Mouse (Mus musculus): ENCODE measurements around the gene Akr1b7. TPM values are rescaled to one million over a fixed set of nuclear protein-coding genes. Genes with fewer than 3 reads are reported as not detected.
"Not testable (repeated sequence)": the region's sequence is repeated elsewhere in the genome, so short reads cannot be mapped to it uniquely, and the experiment has no call there.

The Akr1b7 gene
- polyA plus RNA-seq, 1 experiment from 2014 or later, result not detected

GRCm38 (mm10) chr6:34407403-34407802 lies 4.7 kb upstream of the Akr1b7 start:
- H3K27ac ChIP-seq (ENCODE audit: low read depth, low read length), result no peak overlapping the region
- WGBS, result 85% methylated on average over 10 of the region's 10 CpGs
- ATAC-seq (ENCODE audit: insufficient read depth, low FRiP score, low TSS enrichment), result no peak
- H3K27me3 ChIP-seq (ENCODE audit: control insufficient read depth, insufficient read depth, low read length), result no peaks in the 10 kb centered on the region
- H3K4me3 ChIP-seq (ENCODE audit: low read depth, low read length), result no peak overlapping the region
- H3K9ac ChIP-seq (ENCODE audit: low read length), result no peak overlapping the region
- DNase-seq (ENCODE audit: low spot score), result no peak
- no peak overlapping the region for H3K4me2 ChIP-seq (ENCODE audit: low read depth)
- H3K36me3 ChIP-seq (ENCODE audit: control insufficient read depth, insufficient read depth, low read length), result no peaks in the 10 kb centered on the region
- H3K4me1 ChIP-seq (ENCODE audit: control insufficient read depth, insufficient read depth, low read length), result no peaks in the 10 kb centered on the region
- H3K9me3 ChIP-seq (ENCODE audit: control insufficient read depth, low read length), result no peaks in the 10 kb centered on the region

GRCm38 (mm10) chr6:34412688-34413087 lies 554 bp downstream of the Akr1b7 start:
- no peak for ATAC-seq (ENCODE audit: insufficient read depth, low FRiP score, low TSS enrichment)
- Histone ChIP-seq H3K4me1 (ENCODE audit: control insufficient read depth, insufficient read depth, low read length) (no peaks in the 10 kb centered on the region), H3K9me3 (ENCODE audit: control insufficient read depth, low read length) (no peaks in the 10 kb centered on the region), H3K9ac (ENCODE audit: low read length) (no peak overlapping the region), H3K4me2 (ENCODE audit: low read depth) (no peak overlapping the region), H3K4me3 (ENCODE audit: low read depth, low read length) (no peak overlapping the region), H3K27me3 (ENCODE audit: control insufficient read depth, insufficient read depth, low read length) (no peaks in the 10 kb centered on the region), H3K27ac (ENCODE audit: low read depth, low read length) (no peak overlapping the region), H3K36me3 (ENCODE audit: control insufficient read depth, insufficient read depth, low read length) (no peaks in the 10 kb centered on the region)
- DNase-seq (ENCODE audit: low spot score), result no peak
- 73% methylated on average over 1 of the region's 1 CpGs for WGBS

DNA sequence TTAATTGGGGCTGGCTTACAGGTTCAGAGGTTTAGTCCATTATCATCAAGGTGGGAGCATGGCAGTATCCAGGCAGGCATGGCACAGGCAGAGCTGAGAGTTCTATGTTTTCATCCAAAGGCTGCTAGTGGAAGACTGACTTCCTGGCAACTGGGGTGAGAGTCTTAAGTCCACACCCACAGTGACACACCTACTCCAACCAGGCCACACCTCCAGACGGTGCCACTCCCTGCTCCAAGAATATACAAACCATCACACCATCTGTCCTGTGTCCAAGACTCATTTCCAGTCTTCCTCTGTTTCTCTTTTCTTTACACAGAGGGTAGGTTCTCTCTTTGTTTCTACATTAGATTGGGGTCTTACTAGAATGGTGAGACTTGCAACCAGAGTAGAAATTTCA lies 1.3 kb downstream of the Akr1b7 start:
- not testable (repeated sequence) for H3K4me1 ChIP-seq (ENCODE audit: control insufficient read depth, insufficient read depth, low read length); H3K9ac ChIP-seq (ENCODE audit: low read length); H3K4me2 ChIP-seq (ENCODE audit: low read depth); ATAC-seq (ENCODE audit: insufficient read depth, low FRiP score, low TSS enrichment); H3K36me3 ChIP-seq (ENCODE audit: control insufficient read depth, insufficient read depth, low read length); H3K27me3 ChIP-seq (ENCODE audit: control insufficient read depth, insufficient read depth, low read length); DNase-seq (ENCODE audit: low spot score); H3K4me3 ChIP-seq (ENCODE audit: low read depth, low read length); H3K27ac ChIP-seq (ENCODE audit: low read depth, low read length); H3K9me3 ChIP-seq (ENCODE audit: control insufficient read depth, low read length)
- 70% methylated on average over 1 of the region's 1 CpGs for WGBS

GRCm38 (mm10) chr6:34416521-34416920 lies 4.4 kb downstream of the Akr1b7 start:
- Histone ChIP-seq H3K4me1 (ENCODE audit: control insufficient read depth, insufficient read depth, low read length) (no peaks in the 10 kb centered on the region), H3K36me3 (ENCODE audit: control insufficient read depth, insufficient read depth, low read length) (no peaks in the 10 kb centered on the region), H3K9ac (ENCODE audit: low read length) (no peak overlapping the region), H3K9me3 (ENCODE audit: control insufficient read depth, low read length) (no peaks in the 10 kb centered on the region), H3K4me2 (ENCODE audit: low read depth) (no peak overlapping the region), H3K4me3 (ENCODE audit: low read depth, low read length) (no peak overlapping the region), H3K27ac (ENCODE audit: low read depth, low read length) (no peak overlapping the region), H3K27me3 (ENCODE audit: control insufficient read depth, insufficient read depth, low read length) (no peaks in the 10 kb centered on the region)
- ATAC-seq (ENCODE audit: insufficient read depth, low FRiP score, low TSS enrichment), result no peak
- no peak for DNase-seq (ENCODE audit: low spot score)
- WGBS, result 96% methylated on average over 2 of the region's 2 CpGs

GRCm38 (mm10) chr6:34419071-34419470 lies 6.9 kb downstream of the Akr1b7 start:
- no peak for ATAC-seq (ENCODE audit: insufficient read depth, low FRiP score, low TSS enrichment)
- no peaks in the 10 kb centered on the region for H3K36me3 ChIP-seq (ENCODE audit: control insufficient read depth, insufficient read depth, low read length)

GRCm38 (mm10) chr6:34439006-34439405 lies 26.9 kb downstream of the Akr1b7 start:
- Histone ChIP-seq H3K4me3 (ENCODE audit: low read depth, low read length) (no peak overlapping the region), H3K27me3 (ENCODE audit: control insufficient read depth, insufficient read depth, low read length) (no peaks in the 10 kb centered on the region), H3K27ac (ENCODE audit: low read depth, low read length) (no peak overlapping the region), H3K36me3 (ENCODE audit: control insufficient read depth, insufficient read depth, low read length) (no peaks in the 10 kb centered on the region), H3K4me2 (ENCODE audit: low read depth) (no peak overlapping the region), H3K4me1 (ENCODE audit: control insufficient read depth, insufficient read depth, low read length) (no peaks in the 10 kb centered on the region), H3K9ac (ENCODE audit: low read length) (no peak overlapping the region), H3K9me3 (ENCODE audit: control insufficient read depth, low read length) (no peaks in the 10 kb centered on the region)
- ATAC-seq (ENCODE audit: insufficient read depth, low FRiP score, low TSS enrichment), result no peak
- WGBS, result 81% methylated on average over 2 of the region's 2 CpGs
- no peak for DNase-seq (ENCODE audit: low spot score)

More at GRCm38 (mm10) chr6:34419071-34419470, 6.9 kb downstream of the Akr1b7 start:
- H3K4me2 ChIP-seq (ENCODE audit: low read depth), result no peak overlapping the region
- DNase-seq (ENCODE audit: low spot score), result no peak
- no peaks in the 10 kb centered on the region for H3K4me1 ChIP-seq (ENCODE audit: control insufficient read depth, insufficient read depth, low read length)
- H3K27ac ChIP-seq (ENCODE audit: low read depth, low read length), result no peak overlapping the region
- no peaks in the 10 kb centered on the region for H3K27me3 ChIP-seq (ENCODE audit: control insufficient read depth, insufficient read depth, low read length)
- no peaks in the 10 kb centered on the region for H3K9me3 ChIP-seq (ENCODE audit: control insufficient read depth, low read length)
- H3K4me3 ChIP-seq (ENCODE audit: low read depth, low read length), result no peak overlapping the region
- H3K9ac ChIP-seq (ENCODE audit: low read length), result no peak overlapping the region

DNA sequence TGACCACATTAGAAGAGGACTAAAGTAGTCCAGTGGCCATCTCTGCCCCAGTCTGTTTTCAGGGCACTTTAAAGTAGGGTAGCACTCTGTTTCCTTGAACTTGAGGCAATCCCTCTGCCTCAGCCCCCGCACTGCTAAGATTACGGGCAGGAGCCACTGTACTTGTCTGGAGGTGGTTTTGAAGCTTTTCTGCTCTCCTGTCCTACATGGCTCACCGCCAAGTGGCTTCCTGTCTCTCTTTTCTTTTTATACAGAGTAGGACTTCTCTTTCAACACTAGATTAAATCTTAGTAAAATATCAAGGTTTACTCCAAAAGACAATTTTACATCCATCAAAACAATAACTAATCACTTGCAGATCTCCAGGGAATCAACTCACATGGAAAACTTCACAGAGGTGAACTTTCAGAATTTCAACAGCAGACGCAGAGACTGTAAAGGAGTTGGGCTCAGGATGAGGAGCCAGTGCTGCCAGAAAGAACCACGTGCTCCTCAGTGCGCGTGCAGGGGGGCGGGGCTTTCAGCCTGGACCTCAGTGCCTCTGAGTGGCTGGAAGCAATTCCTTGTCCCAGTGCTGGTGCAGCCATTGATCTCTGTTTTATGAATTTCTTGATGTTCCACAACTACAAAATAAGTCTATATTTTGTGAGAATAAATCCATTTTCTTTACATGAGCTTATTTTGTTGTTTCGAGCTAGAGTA lies 29.6 kb downstream of the Akr1b7 start:
- no peaks in the 10 kb centered on the region for H3K9me3 ChIP-seq (ENCODE audit: control insufficient read depth, low read length)
- ATAC-seq (ENCODE audit: insufficient read depth, low FRiP score, low TSS enrichment) (no peak), DNase-seq (ENCODE audit: low spot score) (no peak)
- H3K27me3 ChIP-seq (ENCODE audit: control insufficient read depth, insufficient read depth, low read length), result no peaks in the 10 kb centered on the region
- no peaks in the 10 kb centered on the region for H3K4me1 ChIP-seq (ENCODE audit: control insufficient read depth, insufficient read depth, low read length)
- no peak overlapping the region for H3K27ac ChIP-seq (ENCODE audit: low read depth, low read length)
- no peak overlapping the region for H3K4me2 ChIP-seq (ENCODE audit: low read depth)
- no peak overlapping the region for H3K9ac ChIP-seq (ENCODE audit: low read length)
- H3K36me3 ChIP-seq (ENCODE audit: control insufficient read depth, insufficient read depth, low read length), result no peaks in the 10 kb centered on the region
- WGBS, result 74% methylated on average over 9 of the region's 9 CpGs
- no peak overlapping the region for H3K4me3 ChIP-seq (ENCODE audit: low read depth, low read length)

- DNase-seq (ENCODE audit: low spot score) (no peak), ATAC-seq (ENCODE audit: insufficient read depth, low FRiP score, low TSS enrichment) (no peak)
- no peaks in the 10 kb centered on the region for H3K4me1 ChIP-seq (ENCODE audit: control insufficient read depth, insufficient read depth, low read length)
- H3K4me3 ChIP-seq (ENCODE audit: low read depth, low read length), result no peak overlapping the region
- H3K36me3 ChIP-seq (ENCODE audit: control insufficient read depth, insufficient read depth, low read length), result no peaks in the 10 kb centered on the region
- H3K4me2 ChIP-seq (ENCODE audit: low read depth), result no peak overlapping the region
- no peaks in the 10 kb centered on the region for H3K27me3 ChIP-seq (ENCODE audit: control insufficient read depth, insufficient read depth, low read length)
- 90% methylated on average over 2 of the region's 2 CpGs for WGBS
- H3K9me3 ChIP-seq (ENCODE audit: control insufficient read depth, low read length), result no peaks in the 10 kb centered on the region
- no peak overlapping the region for H3K27ac ChIP-seq (ENCODE audit: low read depth, low read length)
- no peak overlapping the region for H3K9ac ChIP-seq (ENCODE audit: low read length)
Observed at GRCm38 (mm10) chr6:34443791-34444190, 31.7 kb downstream of the Akr1b7 start.

GRCm38 (mm10) chr6:34447961-34448360 lies 35.8 kb downstream of the Akr1b7 start:
- Histone ChIP-seq H3K4me2 (ENCODE audit: low read depth) (no peak overlapping the region), H3K9ac (ENCODE audit: low read length) (no peak overlapping the region), H3K9me3 (ENCODE audit: control insufficient read depth, low read length) (no peaks in the 10 kb centered on the region), H3K27ac (ENCODE audit: low read depth, low read length) (no peak overlapping the region), H3K27me3 (ENCODE audit: control insufficient read depth, insufficient read depth, low read length) (no peaks in the 10 kb centered on the region), H3K36me3 (ENCODE audit: control insufficient read depth, insufficient read depth, low read length) (no peaks in the 10 kb centered on the region), H3K4me1 (ENCODE audit: control insufficient read depth, insufficient read depth, low read length) (no peaks in the 10 kb centered on the region), H3K4me3 (ENCODE audit: low read depth, low read length) (no peak overlapping the region)
- WGBS, result 14% methylated on average over 2 of the region's 2 CpGs
- no peak for ATAC-seq (ENCODE audit: insufficient read depth, low FRiP score, low TSS enrichment)
- DNase-seq (ENCODE audit: low spot score), result peak; percentile 72

Measured in neural tube, embryonic 11.5 days (tissue).